Mouse (Mus musculus) midbrain, embryonic 14.5 days (tissue): ENCODE measurements around the gene Gm26620. TPM values are rescaled to one million over a fixed set of nuclear protein-coding genes. Genes with fewer than 3 reads are reported as not detected.

Source experiments
- ATAC-seq: fragments of 200-750 bp; cut with Nextera tagmentation; 2 replicates; pipeline ENCODE4 v1.8.0; 2017; ENCODE audit warnings: moderate number of reproducible peaks, moderate library complexity; ENCODE audit not compliant: low FRiP score, low TSS enrichment
- DNase-seq: peaks from one replicate; pipeline ENCODE4 v3.0.0-alpha.2; 2015
- H3K27ac ChIP-seq: fragments of 300-500 bp; sonication (generic); replicated peaks from 2 replicates; pipeline ENCODE4 v1.5.1; 2014; ENCODE audit warnings: mild to moderate bottlenecking, low read depth, low read length, moderate library complexity
- H3K27me3 ChIP-seq: fragments of 300-500 bp; sonication (generic); 2 replicates; pipeline ENCODE4 v1.6.1; 2014; ENCODE audit warnings: low read length, control low read depth, mixed read lengths; ENCODE audit not compliant: control insufficient read depth, insufficient read depth
- H3K36me3 ChIP-seq: fragments of 300-500 bp; sonication (generic); 2 replicates; pipeline ENCODE4 v1.6.1; 2014; ENCODE audit warnings: low read length, control low read depth; ENCODE audit not compliant: control insufficient read depth, insufficient read depth
- H3K4me1 ChIP-seq: fragments of 300-500 bp; sonication (generic); 2 replicates; pipeline ENCODE4 v1.6.1; 2014; ENCODE audit warnings: mild to moderate bottlenecking, antibody characterized with exemption, low read length, control low read depth; ENCODE audit not compliant: control insufficient read depth, insufficient read depth
- H3K4me2 ChIP-seq: fragments of 300-500 bp; sonication (generic); 2 replicates; pipeline ENCODE4 v1.6.1; 2014; ENCODE audit warnings: mild to moderate bottlenecking, low read length, moderate library complexity
- H3K4me3 ChIP-seq: fragments of 300-500 bp; sonication (generic); replicated peaks from 2 replicates; pipeline ENCODE4 v1.5.1; 2014; ENCODE audit warnings: low read depth, low read length
- H3K9ac ChIP-seq: fragments of 300-500 bp; sonication (generic); replicated peaks from 2 replicates; pipeline ENCODE4 v1.6.1; 2014; ENCODE audit warnings: mild to moderate bottlenecking, low read length, moderate library complexity
- H3K9me3 ChIP-seq: fragments of 300-500 bp; sonication (generic); 2 replicates; pipeline ENCODE4 v1.6.1; 2016; ENCODE audit warnings: low read length, control low read depth, mixed read lengths; ENCODE audit not compliant: control insufficient read depth
- WGBS: fragments of 180-500 bp; shearing (Covaris S2); extraction: QIAGEN DNeasy Blood & Tissue Kit; methylation state at CpG from one replicate; pipeline ENCODE4 v1.1.7; 2014; 5-methylcytosine and 5-hydroxymethylcytosine counted together
- polyA plus RNA-seq: library from polyadenylated mRNA; unstranded; fragments of >200 nt; fragmentation: Nextera tagmentation; extraction: Ambion mirVana; gene quantifications from 2 replicates; pipeline ENCODE4 v1.2.1, GENCODE M21; 2014

Gm26620 gene
- polyA plus RNA-seq = 0.90 and 0.95 TPM in 2 replicates

GRCm38 (mm10) chr1:170884978-170885561 lies at the start of gene Gm26620, which contains the start of gene Dusp12:
TSS of gene Gm26620 (plus strand) at chr1:170885065.
TSS of gene Dusp12 (minus strand) at chr1:170885540.
- ATAC-seq = peak; percentile 91
- H3K9ac ChIP-seq = peak within 1 kb of the TSS; percentile 93
- H3K27ac ChIP-seq = peak within 1 kb of the TSS; percentile 86
- peak within 1 kb of the TSS; percentile 72 for H3K4me2 ChIP-seq
- H3K27me3 ChIP-seq = no peaks in the 10 kb centered on the region
- H3K9me3 ChIP-seq = no peaks in the 10 kb centered on the region
- H3K4me3 ChIP-seq = peak within 1 kb of the TSS; percentile 97
- WGBS = under 1% methylated on average over 46 of the region's 46 CpGs
- H3K36me3 ChIP-seq = peaks cover 10% of the 10 kb centered on the region
- 0 out of 2 replicates have a peak, but pooled peaks cover 5% of the 10 kb centered on the region for H3K4me1 ChIP-seq
- DNase-seq = peak; percentile 96

GRCm38 (mm10) chr1:170839685-170840084 lies 45.2 kb upstream of the Gm26620 start:
- Histone ChIP-seq H3K4me1 (no peaks in the 10 kb centered on the region), H3K36me3 (peaks cover 9% of the 10 kb centered on the region; the same call in 1 of the 2 replicates), H3K9ac (no peak overlapping the region), H3K9me3 (no peaks in the 10 kb centered on the region), H3K27ac (no peak overlapping the region), H3K4me3 (no peak overlapping the region), H3K4me2 (no peak overlapping the region), H3K27me3 (no peaks in the 10 kb centered on the region)
- DNase-seq (peak; percentile 81), ATAC-seq (no peak)

GRCm38 (mm10) chr1:170844380-170844779 lies 40.5 kb upstream of the Gm26620 start:
- peaks cover 9% of the 10 kb centered on the region; the same call in 1 of the 2 replicates for H3K36me3 ChIP-seq
- H3K27me3 ChIP-seq = no peaks in the 10 kb centered on the region

GRCm38 (mm10) chr1:170845448-170846307 lies 39.2 kb upstream of the Gm26620 start:
- 51% methylated on average over 10 of the region's 10 CpGs for WGBS
- Histone ChIP-seq H3K27ac (no peak overlapping the region), H3K36me3 (peaks cover 10% of the 10 kb centered on the region; the same call in 1 of the 2 replicates), H3K9me3 (no peaks in the 10 kb centered on the region), H3K4me3 (no peak overlapping the region), H3K4me1 (no peaks in the 10 kb centered on the region), H3K27me3 (no peaks in the 10 kb centered on the region), H3K9ac (no peak overlapping the region), H3K4me2 (no peak overlapping the region)
- ATAC-seq = no peak
- no peak for DNase-seq

More at GRCm38 (mm10) chr1:170844380-170844779, 40.5 kb upstream of the Gm26620 start:
- Histone ChIP-seq H3K4me3 (no peak overlapping the region), H3K9me3 (no peaks in the 10 kb centered on the region), H3K27ac (no peak overlapping the region), H3K4me2 (no peak overlapping the region), H3K4me1 (no peaks in the 10 kb centered on the region), H3K9ac (no peak overlapping the region)
- ATAC-seq (no peak), DNase-seq (peak; percentile 64)
- WGBS = 50% methylated on average over 8 of the region's 8 CpGs

- H3K4me1 ChIP-seq = no peaks in the 10 kb centered on the region
- H3K27me3 ChIP-seq = no peaks in the 10 kb centered on the region
- no peak overlapping the region for H3K27ac ChIP-seq
- no peak overlapping the region for H3K4me2 ChIP-seq
- H3K9me3 ChIP-seq = no peaks in the 10 kb centered on the region
- H3K4me3 ChIP-seq = no peak overlapping the region
- H3K36me3 ChIP-seq = peaks cover 12% of the 10 kb centered on the region
- ATAC-seq (no peak), DNase-seq (no peak)
- H3K9ac ChIP-seq = no peak overlapping the region
- 100% methylated on average over 2 of the region's 2 CpGs for WGBS
These were observed 34.9 kb upstream of the Gm26620 start for GRCm38 (mm10) chr1:170850007-170850406.

- Histone ChIP-seq H3K9me3 (no peaks in the 10 kb centered on the region), H3K4me2 (no peak overlapping the region), H3K36me3 (peaks cover 10% of the 10 kb centered on the region), H3K27ac (no peak overlapping the region), H3K4me3 (no peak overlapping the region), H3K4me1 (no peaks in the 10 kb centered on the region), H3K9ac (no peak overlapping the region), H3K27me3 (no peaks in the 10 kb centered on the region)
- ATAC-seq = no peak
- 93% methylated on average over 23 of the region's 23 CpGs for WGBS
- DNase-seq = no peak
These were observed 33.9 kb upstream of the Gm26620 start for GRCm38 (mm10) chr1:170850637-170851624.

- no peak overlapping the region for H3K4me3 ChIP-seq
- peaks cover 10% of the 10 kb centered on the region for H3K36me3 ChIP-seq
- DNase-seq = no peak
- no peaks in the 10 kb centered on the region for H3K4me1 ChIP-seq
- no peak overlapping the region for H3K9ac ChIP-seq
- H3K27me3 ChIP-seq = no peaks in the 10 kb centered on the region
- H3K27ac ChIP-seq = no peak overlapping the region
- H3K9me3 ChIP-seq = no peaks in the 10 kb centered on the region
- ATAC-seq = no peak
- 98% methylated on average over 3 of the region's 3 CpGs for WGBS
- no peak overlapping the region for H3K4me2 ChIP-seq
These were observed 31.3 kb upstream of the Gm26620 start for GRCm38 (mm10) chr1:170853604-170854003.

GRCm38 (mm10) chr1:170855056-170855760 lies 29.7 kb upstream of the Gm26620 start:
- H3K4me2 ChIP-seq = no peak overlapping the region
- no peak overlapping the region for H3K9ac ChIP-seq
- H3K4me1 ChIP-seq = no peaks in the 10 kb centered on the region
- no peaks in the 10 kb centered on the region for H3K27me3 ChIP-seq
- 88% methylated on average over 13 of the region's 13 CpGs for WGBS
- no peak for ATAC-seq
- no peaks in the 10 kb centered on the region for H3K9me3 ChIP-seq
- H3K4me3 ChIP-seq = no peak overlapping the region
- peaks cover 7% of the 10 kb centered on the region for H3K36me3 ChIP-seq
- DNase-seq = no peak
- no peak overlapping the region for H3K27ac ChIP-seq
